Mouse (Mus musculus): ENCODE results near the gene Nell2. TPM values are rescaled to one million over a fixed set of nuclear protein-coding genes. Genes with fewer than 3 reads are reported as not detected.

The Nell2 gene
- polyA plus RNA-seq, 2 experiments = 16.2 to 17.5 TPM

DNA sequence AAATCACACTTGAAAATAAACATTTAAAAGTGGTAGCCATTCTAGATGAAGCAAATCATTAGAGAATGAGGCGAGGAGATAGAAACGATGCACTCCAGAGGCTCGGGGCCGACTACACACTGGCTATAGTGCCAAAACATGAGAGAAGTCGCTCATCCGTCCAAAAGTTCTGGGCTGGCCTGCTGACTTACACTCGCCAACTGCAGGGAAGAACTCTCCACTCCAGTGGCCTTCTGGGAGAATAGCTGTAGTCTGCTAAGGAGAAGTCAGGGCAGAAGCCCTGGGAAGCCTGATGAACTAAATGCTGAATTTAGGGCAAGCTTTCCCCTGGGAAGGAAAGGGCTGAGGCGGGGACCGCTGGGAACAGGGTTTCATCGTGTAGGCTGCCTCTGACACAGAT, 231.8 kb downstream of the Nell2 start:
- ATAC-seq (ENCODE audit: low FRiP score, low read depth) = no peak

GRCm38 (mm10) chr15:95289047-95289446, 239.3 kb downstream of the Nell2 start:
- Histone ChIP-seq H3K27me3 (ENCODE audit: control insufficient read depth, insufficient read depth, low read length) (no peaks in the 10 kb centered on the region), H3K9ac (ENCODE audit: low read depth, low read length, severe bottlenecking) (no peak overlapping the region), H3K9me3 (ENCODE audit: control insufficient read depth, low read length) (no peaks in the 10 kb centered on the region), H3K36me3 (ENCODE audit: control insufficient read depth, insufficient read depth, low read length) (no peaks in the 10 kb centered on the region), H3K4me1 (ENCODE audit: control insufficient read depth, insufficient read depth, low read length) (peaks cover 6% of the 10 kb centered on the region), H3K27ac (replicated peaks; ENCODE audit: low read depth, low read length) (no peak overlapping the region), H3K4me2 (replicated peaks; ENCODE audit: low read depth, low read length, severe bottlenecking) (no peak overlapping the region), H3K4me3 (replicated peaks; ENCODE audit: low read length) (no peak overlapping the region)
- DNase-seq (ENCODE audit: low spot score) (no peak), ATAC-seq (ENCODE audit: low FRiP score, low read depth) (no peak)
- no peak for TF ChIP-seq POLR2A (IDR thresholded peaks at IDR 0.05; ENCODE audit: borderline replicate concordance, extremely low read depth, insufficient read depth, insufficient read length)
- 11% methylated on average over 10 of the region's 10 CpGs for WGBS

More for the DNA sequence above, 231.8 kb downstream of the Nell2 start:
- 93% methylated on average over 10 of the region's 10 CpGs for WGBS
- H3K27me3 ChIP-seq (ENCODE audit: control insufficient read depth, insufficient read depth, low read length) = no peaks in the 10 kb centered on the region
- H3K4me1 ChIP-seq (ENCODE audit: control insufficient read depth, insufficient read depth, low read length) = no peaks in the 10 kb centered on the region
- H3K36me3 ChIP-seq (ENCODE audit: control insufficient read depth, insufficient read depth, low read length) = no peaks in the 10 kb centered on the region
- no peaks in the 10 kb centered on the region for H3K9me3 ChIP-seq (ENCODE audit: control insufficient read depth, low read length)
- H3K9ac ChIP-seq (ENCODE audit: low read depth, low read length, severe bottlenecking) = no peak overlapping the region
- no peak overlapping the region for H3K4me3 ChIP-seq (replicated peaks; ENCODE audit: low read length)
- no peak overlapping the region for H3K27ac ChIP-seq (replicated peaks; ENCODE audit: low read depth, low read length)
- no peak for TF ChIP-seq POLR2A (IDR thresholded peaks at IDR 0.05; ENCODE audit: borderline replicate concordance, extremely low read depth, insufficient read depth, insufficient read length)
- no peak for DNase-seq (ENCODE audit: low spot score)
- no peak overlapping the region for H3K4me2 ChIP-seq (replicated peaks; ENCODE audit: low read depth, low read length, severe bottlenecking)

GRCm38 (mm10) chr15:95285199-95285598, 243.2 kb downstream of the Nell2 start:
- DNase-seq (ENCODE audit: low spot score) (peak; percentile 4), ATAC-seq (ENCODE audit: low FRiP score, low read depth) (no peak)
- Histone ChIP-seq H3K36me3 (ENCODE audit: control insufficient read depth, insufficient read depth, low read length) (no peaks in the 10 kb centered on the region), H3K9me3 (ENCODE audit: control insufficient read depth, low read length) (no peaks in the 10 kb centered on the region), H3K4me2 (replicated peaks; ENCODE audit: low read depth, low read length, severe bottlenecking) (no peak overlapping the region), H3K4me3 (replicated peaks; ENCODE audit: low read length) (no peak overlapping the region), H3K27ac (replicated peaks; ENCODE audit: low read depth, low read length) (no peak overlapping the region), H3K9ac (ENCODE audit: low read depth, low read length, severe bottlenecking) (no peak overlapping the region), H3K4me1 (ENCODE audit: control insufficient read depth, insufficient read depth, low read length) (peaks cover 6% of the 10 kb centered on the region), H3K27me3 (ENCODE audit: control insufficient read depth, insufficient read depth, low read length) (no peaks in the 10 kb centered on the region)
- TF ChIP-seq POLR2A (IDR thresholded peaks at IDR 0.05; ENCODE audit: borderline replicate concordance, extremely low read depth, insufficient read depth, insufficient read length) = no peak
- 14% methylated on average over 6 of the region's 6 CpGs for WGBS

DNA sequence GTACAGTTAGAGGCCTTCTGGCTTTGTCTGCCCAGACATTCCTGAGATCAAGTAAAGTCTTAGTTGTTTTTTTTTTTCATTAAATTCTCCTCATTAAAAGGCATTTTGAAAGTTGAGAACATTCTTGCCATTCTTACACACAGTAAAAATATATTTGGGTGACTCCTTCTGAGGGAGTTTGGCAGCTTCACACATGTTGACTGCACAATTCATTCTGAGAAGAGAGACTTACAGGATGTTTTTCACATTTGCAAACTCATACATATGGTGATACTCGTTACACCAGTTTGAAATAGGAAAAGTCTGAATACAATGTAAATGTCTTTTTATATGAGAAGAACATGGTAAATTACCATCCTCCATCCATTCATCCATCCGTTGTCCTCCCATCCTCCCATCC, 247.4 kb downstream of the Nell2 start:
- Histone ChIP-seq H3K4me3 (replicated peaks; ENCODE audit: low read length) (no peak overlapping the region), H3K9me3 (ENCODE audit: control insufficient read depth, low read length) (no peaks in the 10 kb centered on the region), H3K27me3 (ENCODE audit: control insufficient read depth, insufficient read depth, low read length) (no peaks in the 10 kb centered on the region), H3K27ac (replicated peaks; ENCODE audit: low read depth, low read length) (no peak overlapping the region), H3K4me2 (replicated peaks; ENCODE audit: low read depth, low read length, severe bottlenecking) (no peak overlapping the region), H3K36me3 (ENCODE audit: control insufficient read depth, insufficient read depth, low read length) (no peaks in the 10 kb centered on the region), H3K9ac (ENCODE audit: low read depth, low read length, severe bottlenecking) (no peak overlapping the region), H3K4me1 (ENCODE audit: control insufficient read depth, insufficient read depth, low read length) (peaks cover 3% of the 10 kb centered on the region; the same call in 1 of the 2 replicates)
- TF ChIP-seq POLR2A (IDR thresholded peaks at IDR 0.05; ENCODE audit: borderline replicate concordance, extremely low read depth, insufficient read depth, insufficient read length) = no peak
- 79% methylated on average over 2 of the region's 2 CpGs for WGBS
- ATAC-seq (ENCODE audit: low FRiP score, low read depth) = no peak
- DNase-seq (ENCODE audit: low spot score) = no peak

- no peak for DNase-seq (ENCODE audit: low spot score)
- Histone ChIP-seq H3K9ac (ENCODE audit: low read depth, low read length, severe bottlenecking) (no peak overlapping the region), H3K36me3 (ENCODE audit: control insufficient read depth, insufficient read depth, low read length) (no peaks in the 10 kb centered on the region), H3K27ac (replicated peaks; ENCODE audit: low read depth, low read length) (no peak overlapping the region), H3K27me3 (ENCODE audit: control insufficient read depth, insufficient read depth, low read length) (no peaks in the 10 kb centered on the region), H3K4me1 (ENCODE audit: control insufficient read depth, insufficient read depth, low read length) (no peaks in the 10 kb centered on the region), H3K4me2 (replicated peaks; ENCODE audit: low read depth, low read length, severe bottlenecking) (no peak overlapping the region), H3K4me3 (replicated peaks; ENCODE audit: low read length) (no peak overlapping the region), H3K9me3 (ENCODE audit: control insufficient read depth, low read length) (no peaks in the 10 kb centered on the region)
- WGBS = 86% methylated on average over 4 of the region's 4 CpGs
- no peak for TF ChIP-seq POLR2A (IDR thresholded peaks at IDR 0.05; ENCODE audit: borderline replicate concordance, extremely low read depth, insufficient read depth, insufficient read length)
- no peak for ATAC-seq (ENCODE audit: low FRiP score, low read depth)
Measured at GRCm38 (mm10) chr15:95278001-95278400, 250.4 kb downstream of the Nell2 start.

- no peak for TF ChIP-seq POLR2A (IDR thresholded peaks at IDR 0.05; ENCODE audit: borderline replicate concordance, extremely low read depth, insufficient read depth, insufficient read length)
- WGBS = 94% methylated on average over 3 of the region's 3 CpGs
Measured at GRCm38 (mm10) chr15:95276556-95276955, 251.8 kb downstream of the Nell2 start.

More at GRCm38 (mm10) chr15:95276556-95276955, 251.8 kb downstream of the Nell2 start:
- Histone ChIP-seq H3K9me3 (ENCODE audit: control insufficient read depth, low read length) (no peaks in the 10 kb centered on the region), H3K27me3 (ENCODE audit: control insufficient read depth, insufficient read depth, low read length) (no peaks in the 10 kb centered on the region), H3K9ac (ENCODE audit: low read depth, low read length, severe bottlenecking) (no peak overlapping the region), H3K36me3 (ENCODE audit: control insufficient read depth, insufficient read depth, low read length) (no peaks in the 10 kb centered on the region), H3K4me3 (replicated peaks; ENCODE audit: low read length) (no peak overlapping the region), H3K4me2 (replicated peaks; ENCODE audit: low read depth, low read length, severe bottlenecking) (no peak overlapping the region), H3K4me1 (ENCODE audit: control insufficient read depth, insufficient read depth, low read length) (no peaks in the 10 kb centered on the region), H3K27ac (replicated peaks; ENCODE audit: low read depth, low read length) (no peak overlapping the region)
- ATAC-seq (ENCODE audit: low FRiP score, low read depth) (no peak), DNase-seq (ENCODE audit: low spot score) (no peak)
